Mouse (Mus musculus) frontal cortex, postnatal 36 days (tissue): Measurements from ENCODE around the gene Muc13.

ENCODE experiments used
- DNase-seq, 2 experiments: peaks; one replicate each; pipeline ENCODE4 v3.0.0; 2022; ENCODE audit warnings: low spot score in 2 of 2

Muc13 gene

DNA sequence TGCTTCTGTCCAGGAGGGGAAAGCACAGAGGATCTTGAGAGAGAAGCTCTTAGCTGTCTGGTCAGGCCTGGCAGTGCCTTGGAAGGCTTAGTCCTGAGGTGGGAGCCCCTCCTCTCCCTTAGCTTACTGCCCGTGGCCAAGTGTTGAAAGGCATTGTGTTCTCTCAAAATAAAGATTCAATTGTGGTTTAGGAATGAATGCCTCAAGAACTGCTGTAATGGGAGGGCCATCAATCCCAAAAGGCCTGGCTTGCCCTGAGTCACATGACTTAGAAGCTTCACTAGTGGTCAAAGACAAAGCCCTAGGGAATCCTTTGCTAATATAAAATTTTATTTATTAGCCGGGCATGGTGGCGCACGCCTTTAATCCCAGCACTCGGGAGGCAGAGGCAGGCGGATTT lies 30.8 kb downstream of the Muc13 start:
- no peak for DNase-seq

GRCm38 (mm10) chr16:33828496-33828895 lies 34.7 kb downstream of the Muc13 start:
- no peak for DNase-seq

GRCm38 (mm10) chr16:33829301-33829831 lies 35.5 kb downstream of the Muc13 start, which contains the start of gene Itgb5:
TSS of gene Itgb5 (plus strand) at chr16:33829665.
- DNase-seq, result peak in 1 of 2 experiments; percentile 28

GRCm38 (mm10) chr16:33829842-33830511 lies 36.1 kb downstream of the Muc13 start:
- DNase-seq, result peak; percentile 21 to 23

DNA sequence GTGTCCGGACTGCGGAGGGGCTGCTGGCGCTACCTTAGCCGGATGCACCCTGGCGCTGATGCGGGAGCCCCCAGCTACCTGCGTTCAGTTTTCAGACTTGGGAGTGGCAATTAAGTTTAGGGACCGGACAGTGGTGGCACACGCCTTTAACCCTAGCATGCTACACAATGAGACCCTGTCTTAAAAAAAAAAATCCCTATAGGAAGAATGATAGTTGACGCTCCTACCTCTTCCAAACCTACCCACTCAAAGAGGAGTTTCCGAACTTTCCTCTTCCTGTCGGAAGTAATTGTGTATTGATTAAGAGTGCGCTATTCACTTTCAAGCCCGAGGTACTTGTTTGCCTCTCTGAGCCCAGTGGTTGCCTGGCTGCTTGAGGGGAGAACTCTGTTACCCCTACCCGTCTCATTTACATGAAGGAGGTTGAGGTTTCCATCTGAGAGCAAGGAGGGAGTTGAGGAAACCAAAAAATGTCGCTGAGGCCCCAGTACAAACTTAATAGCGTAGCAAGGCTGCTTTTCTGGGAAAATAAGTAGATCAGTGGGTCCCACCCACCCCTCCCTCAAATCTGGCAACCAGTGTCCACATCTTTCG lies 36.8 kb downstream of the Muc13 start:
- no peak for DNase-seq

GRCm38 (mm10) chr16:33832057-33832456 lies 38.2 kb downstream of the Muc13 start:
- DNase-seq, result no peak

- peak in 1 of 2 experiments; percentile 20 for DNase-seq
These were observed 39.0 kb downstream of the Muc13 start for GRCm38 (mm10) chr16:33832728-33833428.

GRCm38 (mm10) chr16:33833429-33833753 lies 39.6 kb downstream of the Muc13 start:
- DNase-seq, result no peak

DNA sequence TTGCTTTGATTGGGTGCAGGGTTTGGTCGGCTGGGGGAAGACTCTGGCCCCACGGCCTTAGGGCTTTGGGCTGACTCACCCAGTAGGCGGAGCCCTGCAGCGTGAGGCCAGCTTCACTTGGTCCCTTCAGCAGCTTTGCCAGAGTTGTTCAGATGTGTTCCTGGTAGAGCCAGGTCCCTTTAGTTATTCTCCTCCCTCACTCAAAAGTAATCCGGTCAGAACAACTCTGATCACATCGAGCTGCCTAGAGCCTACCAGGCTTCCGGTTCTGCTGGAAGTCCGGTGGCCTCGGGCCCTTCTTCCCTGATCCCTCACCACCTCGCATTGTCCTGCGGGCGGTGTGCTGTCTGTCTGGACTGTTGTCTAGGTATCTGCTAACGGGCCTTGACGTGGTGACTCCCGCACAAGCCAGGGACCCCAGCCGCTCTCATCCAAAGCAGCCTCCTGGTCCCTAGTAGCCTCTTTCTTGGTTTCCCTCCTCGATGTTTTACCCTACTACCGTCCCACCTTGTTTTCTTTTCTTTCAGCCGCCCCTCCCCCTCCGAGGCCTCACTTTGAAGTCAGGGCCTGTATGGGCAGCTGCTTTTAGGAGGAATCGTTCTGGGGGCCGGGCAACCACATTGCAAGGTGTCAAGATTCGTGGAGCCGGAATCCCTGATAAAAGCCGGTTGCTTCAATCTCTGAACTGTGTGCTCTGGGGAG lies 40.1 kb downstream of the Muc13 start:
- DNase-seq, result no peak

DNA sequence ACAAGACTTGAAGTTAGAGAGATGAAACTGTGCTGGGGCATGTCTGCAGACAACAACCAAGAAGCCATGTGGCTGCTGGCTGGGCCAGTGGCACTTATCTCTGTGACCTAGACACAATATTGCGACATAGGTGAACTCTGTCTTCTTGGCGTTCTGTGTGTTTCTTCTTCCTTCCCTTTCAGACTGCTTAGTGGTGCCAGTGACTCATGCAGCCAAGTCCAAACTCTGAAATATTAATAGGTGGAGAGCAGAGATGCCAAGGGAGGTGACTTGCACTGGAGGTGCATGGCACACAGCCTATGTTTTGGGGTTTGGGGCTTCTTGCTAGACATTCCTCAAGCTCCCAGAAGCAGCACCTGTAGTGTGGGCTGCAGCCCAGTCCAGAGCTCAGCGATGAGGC lies 42.8 kb downstream of the Muc13 start:
- DNase-seq, result no peak

DNA sequence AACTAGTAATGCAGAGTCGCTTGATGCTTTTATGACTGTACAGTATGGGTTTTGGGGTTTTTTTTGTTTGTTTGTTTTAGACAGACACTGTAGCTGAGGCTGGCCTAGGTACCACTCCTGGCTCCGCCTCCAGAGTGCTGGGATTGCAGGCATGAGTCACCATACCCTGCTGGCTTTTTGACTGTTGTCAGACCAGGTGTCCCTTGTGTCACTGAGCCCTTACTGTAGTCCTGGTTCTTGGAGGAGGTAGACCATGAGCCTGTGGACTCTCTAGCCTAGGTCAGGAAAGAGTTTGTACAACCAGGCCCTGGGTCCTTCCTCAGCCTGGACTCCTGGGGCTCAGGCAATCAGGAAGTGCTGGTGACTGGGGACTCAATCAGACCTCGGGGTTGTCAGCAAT lies 43.4 kb downstream of the Muc13 start:
- no peak for DNase-seq

DNA sequence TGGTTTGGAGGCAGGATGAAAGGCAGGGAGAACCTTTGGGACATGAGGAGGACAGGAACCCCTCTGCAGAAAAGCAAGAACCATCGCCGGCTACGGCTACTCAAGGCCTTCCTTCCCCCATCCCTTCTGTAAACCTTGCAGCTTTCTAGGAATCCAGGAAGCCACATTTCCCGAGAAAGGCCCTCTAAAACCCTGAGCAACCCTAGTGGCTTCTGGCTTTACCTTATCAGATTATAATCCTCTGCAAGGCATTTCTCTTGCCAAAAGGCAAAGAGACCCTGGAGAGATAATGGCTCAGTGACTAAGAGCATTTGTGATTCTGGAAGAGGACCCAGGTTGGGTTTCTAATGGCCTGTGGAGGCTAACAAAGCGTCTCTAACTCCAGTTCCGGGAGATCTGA lies 46.8 kb downstream of the Muc13 start:
- no peak for DNase-seq

- no peak for DNase-seq
These were observed 48.4 kb downstream of the Muc13 start for GRCm38 (mm10) chr16:33842081-33842880.

GRCm38 (mm10) chr16:33844150-33844611 lies 50.3 kb downstream of the Muc13 start:
- no peak for DNase-seq

DNA sequence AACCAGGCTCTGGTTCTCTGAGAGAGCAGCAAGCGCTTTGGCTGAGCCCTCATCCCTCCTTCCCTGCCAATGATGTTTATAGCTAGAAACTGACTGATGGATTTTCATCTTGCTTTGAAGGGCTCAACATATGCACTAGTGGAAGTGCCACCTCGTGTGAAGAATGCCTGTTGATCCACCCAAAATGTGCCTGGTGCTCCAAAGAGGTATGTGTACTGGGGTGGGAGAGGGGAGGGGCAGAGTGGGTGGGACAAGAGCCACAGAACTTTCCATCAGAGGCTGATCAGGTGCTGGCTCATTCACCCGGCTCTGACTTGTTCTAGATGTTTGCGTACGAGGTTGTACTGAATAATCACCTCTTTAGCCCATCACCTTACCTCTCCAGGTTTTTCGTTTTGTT lies 51.0 kb downstream of the Muc13 start:
- DNase-seq, result no peak

DNA sequence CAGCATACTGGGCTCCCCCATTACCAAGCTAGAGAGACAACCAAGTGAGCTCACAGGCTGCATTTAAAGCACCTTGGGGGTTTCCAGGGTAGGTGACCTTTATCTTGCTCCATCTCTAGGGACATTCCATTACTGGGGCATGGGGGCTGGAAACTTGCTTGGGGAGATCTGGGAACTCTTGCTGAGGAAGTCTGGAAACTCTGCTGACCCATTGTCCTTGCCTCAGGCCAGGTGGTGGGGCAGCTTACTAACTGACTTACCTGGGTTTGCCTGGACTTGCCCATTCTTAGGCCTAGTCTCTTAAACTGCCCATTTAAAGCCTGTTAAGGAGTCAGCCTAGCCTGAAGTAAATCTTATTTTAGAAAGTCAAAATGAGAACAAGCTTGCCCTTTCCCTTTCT lies 59.4 kb downstream of the Muc13 start:
- DNase-seq, result no peak

GRCm38 (mm10) chr16:33858766-33859165 lies 64.9 kb downstream of the Muc13 start:
- no peak for DNase-seq

GRCm38 (mm10) chr16:33859380-33859779 lies 65.5 kb downstream of the Muc13 start:
- no peak for DNase-seq

GRCm38 (mm10) chr16:33859988-33860700 lies 66.3 kb downstream of the Muc13 start:
- peak; percentile 74 to 81 for DNase-seq

GRCm38 (mm10) chr16:33862406-33862805 lies 68.6 kb downstream of the Muc13 start:
- no peak for DNase-seq
